Mouse (Mus musculus): Measurements from ENCODE around the gene Spns3. TPM values are rescaled to one million over a fixed set of nuclear protein-coding genes. Genes with fewer than 3 reads are reported as not detected.

The Spns3 gene
- total and polyA plus RNA-seq, 2 experiments from 2014 or later: 0.10 to 0.25 TPM

- Histone ChIP-seq H3K4me1 (ENCODE audit: insufficient read depth, low read length) (peaks cover 7% of the 10 kb centered on the region; the same call in 1 of the 2 replicates), H3K4me3 (ENCODE audit: low read length) (no peak overlapping the region), H3K9ac (replicated peaks; ENCODE audit: low read length) (no peak overlapping the region), H3K9me3 (ENCODE audit: low read length) (no peaks in the 10 kb centered on the region), H3K4me2 (ENCODE audit: low read depth, low read length) (no peak overlapping the region), H3K27me3 (ENCODE audit: insufficient read depth, low read length) (no peaks in the 10 kb centered on the region), H3K36me3 (ENCODE audit: insufficient read depth, low read length) (no peaks in the 10 kb centered on the region), H3K27ac (no peak overlapping the region)
- DNase-seq (ENCODE audit: low spot score) (no peak), ATAC-seq (no peak)
- 77% methylated on average over 1 of the region's 1 CpGs for WGBS
- no peak for TF ChIP-seq CTCF (IDR thresholded peaks at IDR 0.05; ENCODE audit: low read depth)
Measured at GRCm38 (mm10) chr11:72496775-72497174, 53.5 kb downstream of the Spns3 start.

- Histone ChIP-seq H3K27me3 (ENCODE audit: insufficient read depth, low read length) (no peaks in the 10 kb centered on the region), H3K36me3 (ENCODE audit: insufficient read depth, low read length) (no peaks in the 10 kb centered on the region), H3K4me2 (ENCODE audit: low read depth, low read length) (no peak overlapping the region), H3K27ac (no peak overlapping the region), H3K9me3 (ENCODE audit: low read length) (no peaks in the 10 kb centered on the region), H3K4me1 (ENCODE audit: insufficient read depth, low read length) (peaks cover 7% of the 10 kb centered on the region; the same call in 1 of the 2 replicates), H3K9ac (replicated peaks; ENCODE audit: low read length) (no peak overlapping the region), H3K4me3 (ENCODE audit: low read length) (no peak overlapping the region)
- no peak for TF ChIP-seq CTCF (IDR thresholded peaks at IDR 0.05; ENCODE audit: low read depth)
- DNase-seq (ENCODE audit: low spot score) (no peak), ATAC-seq (no peak)
- WGBS: 75% methylated on average over 3 of the region's 3 CpGs
Measured at GRCm38 (mm10) chr11:72496066-72496465, 54.2 kb downstream of the Spns3 start.

GRCm38 (mm10) chr11:72494046-72494988 lies 56.0 kb downstream of the Spns3 start:
- H3K9me3 ChIP-seq (ENCODE audit: low read length): no peaks in the 10 kb centered on the region
- no peak overlapping the region for H3K9ac ChIP-seq (replicated peaks; ENCODE audit: low read length)
- no peak overlapping the region for H3K4me3 ChIP-seq (ENCODE audit: low read length)
- H3K36me3 ChIP-seq (ENCODE audit: insufficient read depth, low read length): no peaks in the 10 kb centered on the region
- ATAC-seq (no peak), DNase-seq (ENCODE audit: low spot score) (no peak)
- TF ChIP-seq CTCF (IDR thresholded peaks at IDR 0.05; ENCODE audit: low read depth): no peak
- no peaks in the 10 kb centered on the region for H3K27me3 ChIP-seq (ENCODE audit: insufficient read depth, low read length)
- WGBS: 59% methylated on average over 8 of the region's 8 CpGs
- H3K4me2 ChIP-seq (ENCODE audit: low read depth, low read length): no peak overlapping the region
- H3K27ac ChIP-seq: no peak overlapping the region
- H3K4me1 ChIP-seq (ENCODE audit: insufficient read depth, low read length): peaks cover 7% of the 10 kb centered on the region; the same call in 1 of the 2 replicates

GRCm38 (mm10) chr11:72491130-72491960 lies 59.0 kb downstream of the Spns3 start:
- Histone ChIP-seq H3K4me1 (ENCODE audit: insufficient read depth, low read length) (peaks cover 9% of the 10 kb centered on the region; the same call in 1 of the 2 replicates), H3K9ac (replicated peaks; ENCODE audit: low read length) (no peak overlapping the region), H3K27me3 (ENCODE audit: insufficient read depth, low read length) (no peaks in the 10 kb centered on the region), H3K4me3 (ENCODE audit: low read length) (no peak overlapping the region), H3K4me2 (ENCODE audit: low read depth, low read length) (no peak overlapping the region), H3K36me3 (ENCODE audit: insufficient read depth, low read length) (no peaks in the 10 kb centered on the region), H3K9me3 (ENCODE audit: low read length) (no peaks in the 10 kb centered on the region), H3K27ac (no peak overlapping the region)
- WGBS: 45% methylated on average over 15 of the region's 15 CpGs
- ATAC-seq: no peak
- no peak for DNase-seq (ENCODE audit: low spot score)
- no peak for TF ChIP-seq CTCF (IDR thresholded peaks at IDR 0.05; ENCODE audit: low read depth)

- WGBS: 1% methylated on average over 42 of the region's 42 CpGs
- DNase-seq (ENCODE audit: low spot score) (peak; percentile 96), ATAC-seq (peak; percentile 92)
- Histone ChIP-seq H3K4me2 (ENCODE audit: low read depth, low read length) (peak within 1 kb of the TSS; percentile 77), H3K4me3 (ENCODE audit: low read length) (peak within 1 kb of the TSS; percentile 73), H3K36me3 (ENCODE audit: insufficient read depth, low read length) (no peaks in the 10 kb centered on the region), H3K9ac (replicated peaks; ENCODE audit: low read length) (peak within 1 kb of the TSS; percentile 85), H3K27ac (peak within 1 kb of the TSS; percentile 79), H3K4me1 (ENCODE audit: insufficient read depth, low read length) (peaks cover 16% of the 10 kb centered on the region), H3K9me3 (ENCODE audit: low read length) (no peaks in the 10 kb centered on the region), H3K27me3 (ENCODE audit: insufficient read depth, low read length) (no peaks in the 10 kb centered on the region)
- peak; percentile 45 for TF ChIP-seq CTCF (IDR thresholded peaks at IDR 0.05; ENCODE audit: low read depth)
Measured at GRCm38 (mm10) chr11:72489881-72490301, 60.4 kb downstream of the Spns3 start, which contains the start of gene Spns2. Gene Spns2 (minus strand): TSS chr11:72489904.

GRCm38 (mm10) chr11:72489397-72489796 lies 60.9 kb downstream of the Spns3 start:
- Histone ChIP-seq H3K36me3 (ENCODE audit: insufficient read depth, low read length) (no peaks in the 10 kb centered on the region), H3K9me3 (ENCODE audit: low read length) (no peaks in the 10 kb centered on the region), H3K4me2 (ENCODE audit: low read depth, low read length) (peak overlapping the region; percentile 77), H3K4me1 (ENCODE audit: insufficient read depth, low read length) (peaks cover 19% of the 10 kb centered on the region), H3K4me3 (ENCODE audit: low read length) (peak overlapping the region; percentile 73), H3K9ac (replicated peaks; ENCODE audit: low read length) (peak overlapping the region; percentile 85), H3K27me3 (ENCODE audit: insufficient read depth, low read length) (no peaks in the 10 kb centered on the region), H3K27ac (peak overlapping the region; percentile 79)
- DNase-seq (ENCODE audit: low spot score) (no peak), ATAC-seq (no peak; the same call in 1 of the 2 replicates)
- 1% methylated on average over 26 of the region's 42 CpGs for WGBS
- no peak for TF ChIP-seq CTCF (IDR thresholded peaks at IDR 0.05; ENCODE audit: low read depth)
